Mouse (Mus musculus) heart, postnatal 0 days (tissue): ENCODE results near the gene Dag1.

ENCODE experiments used
- CTCF ChIP-seq: IDR thresholded peaks from 2 replicates; pipeline ENCODE4 v1.5.1; 2016; ENCODE audit warnings: antibody characterized with exemption, control low read depth, low read depth
- EP300 ChIP-seq: IDR thresholded peaks from 2 replicates; pipeline ENCODE4 v1.6.1; 2016; ENCODE audit warnings: antibody characterized with exemption, low read depth

GRCm38 (mm10) chr9:108205571-108205901 lies 58.2 kb downstream of the Dag1 start:
- TF ChIP-seq CTCF (no peak), EP300 (no peak)
